Mouse (Mus musculus): ENCODE measurements at regions not wholly inside any gene's neighbourhood (a gene's known extent, or its start where the extent isn't known, plus 50 kb on each side); places are given as distances from the start of the nearest gene placed in this dataset.

- no peaks in the 10 kb centered on the region for H3K27me3 ChIP-seq (ENCODE audit: control insufficient read depth, insufficient read depth, low read length)
- H3K4me1 ChIP-seq (ENCODE audit: control insufficient read depth, insufficient read depth, low read length), result peaks cover 31% of the 10 kb centered on the region
- ATAC-seq (ENCODE audit: insufficient number of reproducible peaks, low FRiP score, low TSS enrichment, low read depth), result no peak
- DNase-seq (ENCODE audit: low spot score), result no peak
- WGBS, result 29% methylated on average over 11 of the region's 11 CpGs
- H3K4me2 ChIP-seq (ENCODE audit: low read depth, severe bottlenecking), result no peak overlapping the region
- no peak overlapping the region for H3K9ac ChIP-seq (ENCODE audit: low read length)
- H3K9me3 ChIP-seq (ENCODE audit: control insufficient read depth, low read length), result no peaks in the 10 kb centered on the region
- H3K27ac ChIP-seq (replicated peaks; ENCODE audit: low read depth, low read length), result no peak overlapping the region
- H3K4me3 ChIP-seq (ENCODE audit: low read depth, low read length), result no peak overlapping the region
- H3K36me3 ChIP-seq (ENCODE audit: control insufficient read depth, insufficient read depth, low read length), result no peaks in the 10 kb centered on the region
Observed at GRCm38 (mm10) chr14:25270227-25270876, 188.6 kb upstream of the Zmiz1 start.

GRCm38 (mm10) chr14:25272366-25273156 is 186.4 kb upstream of the Zmiz1 start:
- Histone ChIP-seq H3K27ac (replicated peaks; ENCODE audit: low read depth, low read length) (no peak overlapping the region), H3K36me3 (ENCODE audit: control insufficient read depth, insufficient read depth, low read length) (no peaks in the 10 kb centered on the region), H3K27me3 (ENCODE audit: control insufficient read depth, insufficient read depth, low read length) (no peaks in the 10 kb centered on the region), H3K4me2 (ENCODE audit: low read depth, severe bottlenecking) (no peak overlapping the region), H3K4me3 (ENCODE audit: low read depth, low read length) (no peak overlapping the region), H3K9me3 (ENCODE audit: control insufficient read depth, low read length) (no peaks in the 10 kb centered on the region), H3K9ac (ENCODE audit: low read length) (no peak overlapping the region), H3K4me1 (ENCODE audit: control insufficient read depth, insufficient read depth, low read length) (peaks cover 30% of the 10 kb centered on the region)
- ATAC-seq (ENCODE audit: insufficient number of reproducible peaks, low FRiP score, low TSS enrichment, low read depth) (no peak), DNase-seq (ENCODE audit: low spot score) (no peak)
- WGBS, result 52% methylated on average over 11 of the region's 11 CpGs

- Histone ChIP-seq H3K4me3 (ENCODE audit: low read depth, low read length) (no peak overlapping the region), H3K36me3 (ENCODE audit: control insufficient read depth, insufficient read depth, low read length) (no peaks in the 10 kb centered on the region), H3K4me2 (ENCODE audit: low read depth, severe bottlenecking) (no peak overlapping the region), H3K9ac (ENCODE audit: low read length) (no peak overlapping the region), H3K27ac (replicated peaks; ENCODE audit: low read depth, low read length) (no peak overlapping the region), H3K27me3 (ENCODE audit: control insufficient read depth, insufficient read depth, low read length) (no peaks in the 10 kb centered on the region), H3K4me1 (ENCODE audit: control insufficient read depth, insufficient read depth, low read length) (peaks cover 15% of the 10 kb centered on the region; the same call in 1 of the 2 replicates), H3K9me3 (ENCODE audit: control insufficient read depth, low read length) (no peaks in the 10 kb centered on the region)
- ATAC-seq (ENCODE audit: insufficient number of reproducible peaks, low FRiP score, low TSS enrichment, low read depth), result no peak
- no peak for DNase-seq (ENCODE audit: low spot score)
Observed at GRCm38 (mm10) chr14:25279751-25280150, 179.2 kb upstream of the Zmiz1 start.

GRCm38 (mm10) chr14:25292557-25292956 is 166.4 kb upstream of the Zmiz1 start:
- Histone ChIP-seq H3K9me3 (ENCODE audit: control insufficient read depth, low read length) (no peaks in the 10 kb centered on the region), H3K27me3 (ENCODE audit: control insufficient read depth, insufficient read depth, low read length) (no peaks in the 10 kb centered on the region), H3K36me3 (ENCODE audit: control insufficient read depth, insufficient read depth, low read length) (no peaks in the 10 kb centered on the region), H3K4me2 (ENCODE audit: low read depth, severe bottlenecking) (no peak overlapping the region), H3K4me3 (ENCODE audit: low read depth, low read length) (no peak overlapping the region), H3K4me1 (ENCODE audit: control insufficient read depth, insufficient read depth, low read length) (peaks cover 17% of the 10 kb centered on the region), H3K27ac (replicated peaks; ENCODE audit: low read depth, low read length) (no peak overlapping the region), H3K9ac (ENCODE audit: low read length) (no peak overlapping the region)
- DNase-seq (ENCODE audit: low spot score), result no peak
- no peak for ATAC-seq (ENCODE audit: insufficient number of reproducible peaks, low FRiP score, low TSS enrichment, low read depth)
- WGBS, result 63% methylated on average over 1 of the region's 1 CpGs

GRCm38 (mm10) chr14:25294226-25294625 is 164.8 kb upstream of the Zmiz1 start:
- no peaks in the 10 kb centered on the region for H3K36me3 ChIP-seq (ENCODE audit: control insufficient read depth, insufficient read depth, low read length)
- ATAC-seq (ENCODE audit: insufficient number of reproducible peaks, low FRiP score, low TSS enrichment, low read depth), result no peak
- 19% methylated on average over 4 of the region's 4 CpGs for WGBS

GRCm38 (mm10) chr14:25295688-25296350 is 163.2 kb upstream of the Zmiz1 start:
- no peak overlapping the region for H3K4me2 ChIP-seq (ENCODE audit: low read depth, severe bottlenecking)
- H3K36me3 ChIP-seq (ENCODE audit: control insufficient read depth, insufficient read depth, low read length), result no peaks in the 10 kb centered on the region
- H3K9me3 ChIP-seq (ENCODE audit: control insufficient read depth, low read length), result no peaks in the 10 kb centered on the region
- no peak overlapping the region for H3K9ac ChIP-seq (ENCODE audit: low read length)
- H3K4me1 ChIP-seq (ENCODE audit: control insufficient read depth, insufficient read depth, low read length), result peaks cover 17% of the 10 kb centered on the region
- DNase-seq (ENCODE audit: low spot score) (no peak), ATAC-seq (ENCODE audit: insufficient number of reproducible peaks, low FRiP score, low TSS enrichment, low read depth) (no peak)
- no peak overlapping the region for H3K4me3 ChIP-seq (ENCODE audit: low read depth, low read length)
- WGBS, result 55% methylated on average over 5 of the region's 5 CpGs
- H3K27me3 ChIP-seq (ENCODE audit: control insufficient read depth, insufficient read depth, low read length), result no peaks in the 10 kb centered on the region
- no peak overlapping the region for H3K27ac ChIP-seq (replicated peaks; ENCODE audit: low read depth, low read length)

More at GRCm38 (mm10) chr14:25294226-25294625, 164.8 kb upstream of the Zmiz1 start:
- peaks cover 17% of the 10 kb centered on the region for H3K4me1 ChIP-seq (ENCODE audit: control insufficient read depth, insufficient read depth, low read length)
- H3K9ac ChIP-seq (ENCODE audit: low read length), result no peak overlapping the region
- H3K4me2 ChIP-seq (ENCODE audit: low read depth, severe bottlenecking), result no peak overlapping the region
- DNase-seq (ENCODE audit: low spot score), result no peak
- no peaks in the 10 kb centered on the region for H3K27me3 ChIP-seq (ENCODE audit: control insufficient read depth, insufficient read depth, low read length)
- H3K27ac ChIP-seq (replicated peaks; ENCODE audit: low read depth, low read length), result no peak overlapping the region
- no peaks in the 10 kb centered on the region for H3K9me3 ChIP-seq (ENCODE audit: control insufficient read depth, low read length)
- no peak overlapping the region for H3K4me3 ChIP-seq (ENCODE audit: low read depth, low read length)

- 83% methylated on average over 3 of the region's 3 CpGs for WGBS
- Histone ChIP-seq H3K27me3 (ENCODE audit: control insufficient read depth, insufficient read depth, low read length) (no peaks in the 10 kb centered on the region), H3K36me3 (ENCODE audit: control insufficient read depth, insufficient read depth, low read length) (no peaks in the 10 kb centered on the region), H3K27ac (replicated peaks; ENCODE audit: low read depth, low read length) (no peak overlapping the region), H3K4me3 (ENCODE audit: low read depth, low read length) (no peak overlapping the region), H3K9me3 (ENCODE audit: control insufficient read depth, low read length) (no peaks in the 10 kb centered on the region), H3K4me1 (ENCODE audit: control insufficient read depth, insufficient read depth, low read length) (peaks cover 19% of the 10 kb centered on the region), H3K9ac (ENCODE audit: low read length) (no peak overlapping the region), H3K4me2 (ENCODE audit: low read depth, severe bottlenecking) (no peak overlapping the region)
- ATAC-seq (ENCODE audit: insufficient number of reproducible peaks, low FRiP score, low TSS enrichment, low read depth) (no peak), DNase-seq (ENCODE audit: low spot score) (no peak)
Observed at GRCm38 (mm10) chr14:25299673-25300190, 159.3 kb upstream of the Zmiz1 start.

- Histone ChIP-seq H3K4me3 (ENCODE audit: low read depth, low read length) (no peak overlapping the region), H3K9ac (ENCODE audit: low read length) (no peak overlapping the region), H3K4me1 (ENCODE audit: control insufficient read depth, insufficient read depth, low read length) (peaks cover 20% of the 10 kb centered on the region), H3K9me3 (ENCODE audit: control insufficient read depth, low read length) (no peaks in the 10 kb centered on the region), H3K4me2 (ENCODE audit: low read depth, severe bottlenecking) (no peak overlapping the region), H3K36me3 (ENCODE audit: control insufficient read depth, insufficient read depth, low read length) (no peaks in the 10 kb centered on the region), H3K27me3 (ENCODE audit: control insufficient read depth, insufficient read depth, low read length) (no peaks in the 10 kb centered on the region), H3K27ac (replicated peaks; ENCODE audit: low read depth, low read length) (no peak overlapping the region)
- 39% methylated on average over 9 of the region's 9 CpGs for WGBS
- DNase-seq (ENCODE audit: low spot score) (no peak), ATAC-seq (ENCODE audit: insufficient number of reproducible peaks, low FRiP score, low TSS enrichment, low read depth) (no peak)
Observed at GRCm38 (mm10) chr14:25301336-25302031, 157.5 kb upstream of the Zmiz1 start.
